ENCODE assay signal across 13 mouse cellular contexts in the genomic region with DNA sequence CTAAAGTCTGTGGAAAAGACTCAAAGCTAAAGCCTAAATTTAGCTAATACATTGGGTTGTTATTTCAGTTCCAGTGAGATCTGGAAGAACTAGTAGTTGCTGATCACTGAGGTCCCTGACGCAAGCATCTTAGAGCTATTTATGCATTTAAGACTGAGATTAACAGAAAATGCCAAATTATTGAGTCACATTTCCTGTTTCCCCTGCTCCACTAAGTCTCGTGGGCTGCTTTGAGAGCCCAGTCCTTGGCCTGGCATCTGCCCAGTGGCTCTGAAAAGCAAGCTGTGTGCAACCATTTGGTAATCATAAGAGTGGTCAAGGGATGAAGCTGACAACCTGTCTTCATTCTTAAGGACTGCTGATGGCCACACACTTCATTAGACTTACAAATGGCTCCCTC. TPM values are rescaled to one million over a fixed set of nuclear protein-coding genes. Genes with fewer than 3 reads are reported as not detected.
DNase-seq lines count a peak whose midpoint lies in the region; ATAC-seq and TF ChIP-seq lines count a peak whose summit lies in the region.
"Had no signal": no experiment of that assay in that cellular context is flagged by ENCODE, and none has a peak within 500 bp of the region (broad histone marks: within the 10 kb centered on the region; RNA-seq: fewer than 3 reads in every experiment).

No protein-coding gene starts in this region.

- no peak for TF ChIP-seq POLR2A in lung, adult 2 months (IDR thresholded peaks at IDR 0.05; ENCODE audit: borderline replicate concordance, extremely low read depth, low read depth, low read length)

- no peaks in the 10 kb centered on the region for H3K9me3 ChIP-seq in lung, postnatal 0 days (ENCODE audit: low read length)
- H3K9me3 ChIP-seq: embryonic facial prominence, embryonic 15.5 days had no signal

- H3K4me3 ChIP-seq in lung, postnatal 0 days (ENCODE audit: low read depth, low read length), result no peak overlapping the region
- no peak overlapping the region for H3K4me3 ChIP-seq in lung, adult 2 months (replicated peaks; ENCODE audit: extremely low read depth, low read depth, low read length)
- H3K4me3 ChIP-seq: embryonic facial prominence, embryonic 15.5 days had no signal

- 30% methylated on average over 2 of the region's 2 CpGs for WGBS in lung, postnatal 0 days
- WGBS in lung, adult 2 months, result 18% methylated on average over 2 of the region's 2 CpGs

- no peak overlapping the region for H3K9ac ChIP-seq in lung, postnatal 0 days (replicated peaks; ENCODE audit: low read depth)
- H3K9ac ChIP-seq: embryonic facial prominence, embryonic 15.5 days; liver, embryonic 14.5 days had no signal

- intact Hi-C loops in heart, postnatal 25 days (cut with DNase I), result no loop called here

- no peak overlapping the region for H3K27ac ChIP-seq in lung, postnatal 0 days (ENCODE audit: low read length)
- H3K27ac ChIP-seq: embryonic facial prominence, embryonic 15.5 days; liver, embryonic 14.5 days had no signal

- DNase-seq in cerebellum, postnatal 14 days, result peak; percentile 2 to 11
- no peak for DNase-seq in cerebellum, adult 9-10 months
- DNase-seq in lung, postnatal 0 days (ENCODE audit: low spot score), result peak; percentile 9
- no peak for DNase-seq in lung, adult 2 months
- DNase-seq in heart, postnatal 25 days (ENCODE audit: low spot score), result peak; percentile 27
- DNase-seq in embryo, embryonic 10 days (ENCODE audit: low spot score), result no peak
- no peak for DNase-seq in layer of hippocampus, postnatal 10 days (ENCODE audit: low spot score in 2 of 2)
- DNase-seq: gastrocnemius, postnatal 36 days; retina, postnatal 1 day had no signal

- H3K4me2 ChIP-seq in lung, postnatal 0 days (replicated peaks; ENCODE audit: low read depth, low read length), result no peak overlapping the region
- H3K4me2 ChIP-seq: embryonic facial prominence, embryonic 15.5 days had no signal

- H3K4me1 ChIP-seq in lung, postnatal 0 days (ENCODE audit: insufficient read depth, low read depth, low read length), result no peaks in the 10 kb centered on the region
- no peaks in the 10 kb centered on the region for H3K4me1 ChIP-seq in lung, adult 2 months (ENCODE audit: control insufficient read depth, insufficient read depth, low read length)
- H3K4me1 ChIP-seq: embryonic facial prominence, embryonic 15.5 days had no signal

- TF ChIP-seq EP300 in lung, postnatal 0 days (IDR thresholded peaks at IDR 0.05), result no peak

- ATAC-seq in lung, postnatal 0 days, result no peak
- ATAC-seq in megakaryocyte progenitor cell, adult 5-6 weeks (replicated peaks; ENCODE audit: poor library complexity), result peak; percentile 87

- H3K36me3 ChIP-seq in lung, postnatal 0 days (ENCODE audit: insufficient read depth, low read length), result no peaks in the 10 kb centered on the region
- H3K36me3 ChIP-seq: embryonic facial prominence, embryonic 15.5 days had no signal

- H3K27me3 ChIP-seq in lung, postnatal 0 days (replicated peaks; ENCODE audit: insufficient read depth, low read length), result no peaks in the 10 kb centered on the region
- H3K27me3 ChIP-seq: embryonic facial prominence, embryonic 15.5 days had no signal

- TF ChIP-seq CTCF in lung, postnatal 0 days (IDR thresholded peaks at IDR 0.05), result no peak
- TF ChIP-seq CTCF in lung, adult 2 months (IDR thresholded peaks at IDR 0.05; ENCODE audit: insufficient read depth, low read length), result no peak

RNA-seq across cellular contexts. Expression of a gene that starts 8.3 kb away (rescaled TPM):
- polyA plus RNA-seq in lung, postnatal 0 days (2015; fragmentation: Nextera tagmentation; extraction: Ambion mirVana), result not detected in 2 replicates
- polyA plus RNA-seq in lung, adult 2 months (2012; rRNA removed), result 0.14 and 3.2 TPM in 2 replicates
- not detected for total RNA-seq in heart, postnatal 25 days (2021)
- not detected in 2 replicates for total RNA-seq in megakaryocyte progenitor cell, adult 5-6 weeks (2015)
- not detected in 2 replicates for total RNA-seq in megakaryocyte progenitor cell, adult 5-6 weeks (2017)
- not detected for total RNA-seq in layer of hippocampus, postnatal 10 days (2021)
- total RNA-seq: gastrocnemius, postnatal 36 days had no signal
- polyA plus RNA-seq: embryonic facial prominence, embryonic 15.5 days; liver, embryonic 14.5 days; stomach, embryonic 14.5 days had no signal

RNA-seq across cellular contexts. Expression of a gene that starts 27.8 kb away (rescaled TPM):
- not detected in 2 replicates for polyA plus RNA-seq in lung, postnatal 0 days (2015; fragmentation: Nextera tagmentation; extraction: Ambion mirVana)
- not detected in 2 replicates for polyA plus RNA-seq in lung, adult 2 months (2012; rRNA removed)
- not detected for total RNA-seq in heart, postnatal 25 days (2021)
- total RNA-seq in megakaryocyte progenitor cell, adult 5-6 weeks (2015), result not detected in 2 replicates
- not detected in 2 replicates for total RNA-seq in megakaryocyte progenitor cell, adult 5-6 weeks (2017)
- not detected for total RNA-seq in layer of hippocampus, postnatal 10 days (2021)
- total RNA-seq: gastrocnemius, postnatal 36 days had no signal
- polyA plus RNA-seq: embryonic facial prominence, embryonic 15.5 days; liver, embryonic 14.5 days; stomach, embryonic 14.5 days had no signal

Comparison
In these comparisons a context has a peak if more than half of its experiments do, and no peak if none do; other contexts are left out.
1. DNase-seq: peak in cerebellum, postnatal 14 days (2 of 2), lung, postnatal 0 days (single experiment) and heart, postnatal 25 days (single experiment); none in cerebellum, adult 9-10 months (single experiment), lung, adult 2 months (single experiment), embryo, embryonic 10 days (single experiment) and layer of hippocampus, postnatal 10 days (0 of 2).